Mouse (Mus musculus): ENCODE data around the gene Tti1.

Tti1 gene

GRCm38 (mm10) chr2:157974604-157975501, 53.4 kb downstream of the Tti1 start:
- DNase-seq (ENCODE audit: extremely low spot score), result peak; percentile 43

GRCm38 (mm10) chr2:157970669-157971068, 57.6 kb downstream of the Tti1 start:
- DNase-seq (ENCODE audit: extremely low spot score), result peak; percentile 77

DNA sequence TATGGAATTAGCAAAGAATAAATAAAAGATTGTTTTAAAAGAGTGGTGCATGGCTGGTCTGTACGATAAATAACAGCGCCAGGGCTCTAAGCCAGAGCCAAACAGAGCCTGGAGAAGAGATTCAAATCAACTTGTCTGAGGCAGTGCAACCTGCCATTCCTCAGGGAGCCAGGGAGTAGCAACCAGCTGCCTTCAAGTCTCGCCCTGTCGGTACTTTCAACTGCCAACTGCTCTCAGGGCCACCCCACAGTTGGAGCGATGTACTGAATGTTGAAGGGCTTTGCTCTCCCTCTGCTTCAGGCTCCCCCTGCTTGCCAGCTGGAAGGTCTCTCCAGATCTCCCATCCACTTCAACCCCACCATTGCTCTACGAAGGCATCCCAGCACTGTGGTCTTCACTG, 58.1 kb downstream of the Tti1 start:
- no peak for DNase-seq (ENCODE audit: extremely low spot score)

- DNase-seq (ENCODE audit: extremely low spot score), result no peak
Observed at GRCm38 (mm10) chr2:157967856-157968255, 60.4 kb downstream of the Tti1 start.

GRCm38 (mm10) chr2:157957707-157958108, 70.5 kb downstream of the Tti1 start:
- no peak for DNase-seq (ENCODE audit: extremely low spot score)

DNA sequence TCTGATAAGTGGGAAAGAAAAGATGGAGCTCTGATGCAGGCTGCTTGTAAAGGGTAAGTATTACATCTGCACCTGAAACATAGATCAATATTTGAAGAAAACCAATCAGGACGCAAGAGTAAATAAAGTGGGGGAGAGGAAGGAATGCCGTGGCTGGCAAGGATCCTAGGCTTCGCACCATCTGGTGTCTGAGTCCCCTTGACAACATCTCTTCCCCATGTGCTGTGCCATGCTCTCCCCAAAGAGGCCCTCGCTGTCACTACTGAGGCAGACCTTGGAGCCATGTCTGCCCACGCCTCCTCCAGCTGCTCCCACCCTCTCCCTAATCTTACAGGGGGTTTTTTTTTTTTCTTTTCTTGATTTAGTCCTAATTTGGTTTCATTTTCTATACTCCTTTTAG, 74.3 kb downstream of the Tti1 start:
- DNase-seq (ENCODE audit: extremely low spot score), result no peak

GRCm38 (mm10) chr2:157944156-157944893, 83.9 kb downstream of the Tti1 start:
- DNase-seq (ENCODE audit: extremely low spot score), result peak; percentile 28

- DNase-seq (ENCODE audit: extremely low spot score), result peak; percentile 86
Observed at GRCm38 (mm10) chr2:157943514-157944155, 84.6 kb downstream of the Tti1 start.

DNA sequence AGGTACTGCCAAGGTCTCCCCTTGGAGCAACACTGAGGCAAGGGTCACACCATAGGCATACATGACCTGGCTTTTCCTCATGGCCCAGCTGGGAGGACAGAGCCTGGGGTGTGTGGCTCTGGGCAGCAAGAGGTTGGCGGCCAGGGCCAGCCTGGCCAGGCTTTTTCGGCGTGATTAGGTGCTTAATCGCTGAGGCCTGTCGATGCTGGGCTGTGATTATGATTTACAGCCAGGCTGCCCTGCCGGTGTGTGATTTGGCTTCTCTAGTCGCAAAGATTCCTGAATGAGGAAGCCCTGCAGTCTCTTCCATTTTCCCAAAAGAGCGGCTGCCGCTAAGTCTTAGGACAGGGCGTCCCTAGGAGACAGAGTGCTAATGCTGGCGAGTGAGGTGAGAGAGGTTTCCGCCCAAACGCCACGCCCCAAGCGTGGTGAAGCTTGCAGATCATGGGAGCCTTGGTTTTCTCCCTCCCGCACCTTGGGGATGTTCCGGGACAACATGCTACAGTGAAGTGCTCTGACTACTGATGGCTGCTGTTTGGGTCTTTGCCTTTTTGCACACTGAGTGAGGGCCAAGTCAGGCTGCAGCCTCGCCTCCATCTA, 87.5 kb downstream of the Tti1 start:
- DNase-seq (ENCODE audit: extremely low spot score), result peak; percentile 42

DNA sequence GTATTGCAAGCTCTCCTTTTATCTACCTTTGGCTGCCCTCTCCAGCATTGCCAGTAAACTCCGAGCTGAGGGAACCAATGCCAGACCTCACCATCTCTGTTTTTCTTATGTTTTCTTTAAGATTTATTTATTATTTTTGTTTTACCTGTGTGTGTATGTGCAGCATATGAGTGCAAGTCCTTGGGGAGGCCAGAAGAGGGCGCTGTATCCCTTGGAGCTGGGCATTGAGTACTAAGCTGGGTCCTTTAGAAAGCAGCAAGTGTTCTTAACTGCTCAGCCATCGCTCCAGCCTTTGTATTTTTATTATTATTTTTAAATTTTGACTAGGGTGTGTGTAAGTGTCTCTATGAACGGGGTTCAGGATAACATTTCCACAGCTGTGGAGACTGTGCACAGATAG, 91.6 kb downstream of the Tti1 start:
- DNase-seq (ENCODE audit: extremely low spot score), result no peak

- DNase-seq (ENCODE audit: extremely low spot score), result no peak
Observed at GRCm38 (mm10) chr2:157935444-157936171, 92.6 kb downstream of the Tti1 start.

DNA sequence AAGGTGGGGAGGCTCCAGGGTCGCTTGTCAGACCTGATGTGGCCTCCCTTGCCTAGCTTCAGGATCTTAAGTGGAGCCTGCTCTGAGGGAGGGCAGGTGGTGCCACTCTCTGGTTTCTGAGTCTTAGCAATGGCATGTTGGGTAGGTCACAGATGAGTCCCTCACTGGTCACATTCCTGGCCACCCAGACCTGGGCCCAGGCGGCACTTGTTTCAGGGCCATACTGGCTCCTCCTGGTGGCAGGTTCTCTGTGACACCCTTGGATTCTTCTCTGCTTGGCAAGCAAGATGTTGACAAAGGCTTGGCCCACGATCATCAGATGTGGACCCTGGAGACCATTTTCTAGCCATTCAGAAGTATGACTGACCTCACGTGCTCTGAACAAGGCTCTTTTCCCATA, 95.6 kb downstream of the Tti1 start:
- no peak for DNase-seq (ENCODE audit: extremely low spot score)

Data from embryo, embryonic 9.5 days (tissue).